Mouse (Mus musculus) lung, adult 2 months (tissue): ENCODE data around the gene Lrrc55. TPM values are rescaled to one million over a fixed set of nuclear protein-coding genes. Genes with fewer than 3 reads are reported as not detected.
"Not testable (repeated sequence)": the region's sequence is repeated elsewhere in the genome, so short reads cannot be mapped to it uniquely, and the experiment has no call there.

Source experiments
- DNase-seq: peaks from one replicate; pipeline ENCODE4 v3.0.0; 2022
- H3K4me1 ChIP-seq: fragments of 200-500 bp; 2 replicates; pipeline ENCODE4 v1.6.1; 2011; ENCODE audit warnings: low read length; ENCODE audit not compliant: control insufficient read depth, insufficient read depth
- H3K4me3 ChIP-seq: fragments of 200-500 bp; replicated peaks from 2 replicates; pipeline ENCODE3; 2011; ENCODE audit warnings: low read depth, mild to moderate bottlenecking, control low read depth, low read length; ENCODE audit errors: extremely low read depth
- CTCF ChIP-seq: fragments of 200-500 bp; IDR thresholded peaks from 2 replicates; pipeline ENCODE4 v1.5.1; 2011; ENCODE audit warnings: mild to moderate bottlenecking, low read length, control low read depth; ENCODE audit not compliant: insufficient read depth
- POLR2A ChIP-seq: fragments of 200-500 bp; IDR thresholded peaks from 2 replicates; pipeline ENCODE4 v1.6.1; 2011; ENCODE audit warnings: low read depth, mild to moderate bottlenecking, control low read depth, low read length, borderline replicate concordance; ENCODE audit errors: extremely low read depth
- WGBS: fragments of 180-500 bp; shearing (Covaris S2); methylation state at CpG from one replicate; pipeline ENCODE4 v1.1.7; 2018; 5-methylcytosine and 5-hydroxymethylcytosine counted together
- polyA plus RNA-seq: library from polyadenylated mRNA; depleted of rRNA; stranded (reverse); fragments of >200 nt; gene quantifications from 2 replicates; pipeline ENCODE4 v1.2.3, GENCODE M21; 2012; rRNA removed

Gene Lrrc55
- 0.14 and 0.21 TPM in 2 replicates for polyA plus RNA-seq

DNA sequence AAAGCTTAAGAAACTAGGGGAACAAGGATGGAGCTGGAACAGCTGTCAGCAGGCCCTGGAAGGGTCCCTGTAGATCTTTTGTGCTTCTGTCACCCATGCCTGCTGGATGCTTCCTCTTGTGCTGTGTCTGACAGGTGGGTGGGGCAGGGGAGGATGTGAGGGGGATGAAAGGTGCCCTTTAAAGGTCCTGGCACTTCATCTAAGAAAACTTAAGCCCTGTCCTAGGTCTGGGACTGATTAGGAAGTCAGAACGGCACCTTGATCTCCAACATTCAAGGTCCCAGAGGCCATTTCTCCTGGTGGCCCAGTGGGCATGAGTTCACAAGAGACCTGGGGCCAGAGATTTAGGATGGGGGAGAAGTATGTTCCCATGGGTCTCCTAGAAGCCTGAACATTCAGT, at the start of gene Lrrc55:
Gene Lrrc55, minus strand, starts transcription at position 297 of the 400 bp plus-strand sequence.
- Histone ChIP-seq H3K4me1 (no peaks in the 10 kb centered on the region), H3K4me3 (no peak within 1 kb of the TSS)
- WGBS, result 91% methylated on average over 1 of the region's 1 CpGs
- TF ChIP-seq POLR2A, result no peak
- no peak for DNase-seq

- 3% methylated on average over 4 of the region's 4 CpGs for WGBS
- H3K4me3 ChIP-seq, result no peak overlapping the region
- peaks cover 2% of the 10 kb centered on the region; the same call in 1 of the 2 replicates for H3K4me1 ChIP-seq
- TF ChIP-seq POLR2A, result no peak
- TF ChIP-seq CTCF, result peak; percentile 99
- peak; percentile 78 for DNase-seq
Observed at GRCm38 (mm10) chr2:85246506-85247082, 49.6 kb upstream of the Lrrc55 start.

- WGBS, result 82% methylated on average over 5 of the region's 5 CpGs
- no peak for TF ChIP-seq CTCF
- TF ChIP-seq POLR2A, result no peak
- Histone ChIP-seq H3K4me1 (peaks cover 2% of the 10 kb centered on the region; the same call in 1 of the 2 replicates), H3K4me3 (no peak overlapping the region)
- DNase-seq, result no peak
Observed at GRCm38 (mm10) chr2:85245737-85246136, 48.7 kb upstream of the Lrrc55 start.

DNA sequence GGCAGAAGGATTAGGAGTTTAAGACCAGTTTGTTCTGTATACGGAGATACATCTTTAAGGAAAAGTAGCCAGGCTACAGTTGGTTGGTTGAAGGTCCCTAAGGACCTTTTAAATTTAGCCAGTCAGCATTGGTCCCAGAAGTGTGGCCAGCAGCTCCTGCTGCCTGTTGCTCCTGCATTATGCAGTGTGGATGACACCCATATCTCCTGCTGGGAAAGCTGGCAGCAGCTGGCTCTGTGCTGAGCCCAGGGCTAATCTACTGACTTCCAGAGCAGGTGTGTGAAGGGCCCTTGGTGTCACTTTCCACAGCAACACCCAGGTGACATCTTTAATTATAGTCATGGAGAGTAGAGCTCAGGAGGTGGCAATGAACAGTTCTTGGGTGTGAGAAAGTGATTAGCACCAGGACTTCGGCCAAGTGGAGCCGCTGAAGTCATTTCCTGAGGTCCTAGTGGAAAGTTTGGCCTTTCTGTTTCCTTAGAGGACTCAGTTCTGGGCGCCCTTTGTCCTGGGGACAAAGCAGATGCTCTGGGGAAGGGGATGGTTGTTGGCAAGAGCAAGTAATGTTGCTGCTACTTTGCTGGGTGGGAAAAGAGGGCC, 41.2 kb upstream of the Lrrc55 start:
- H3K4me1 ChIP-seq, result no peaks in the 10 kb centered on the region; the same call in 1 of the 2 replicates
- 35% methylated on average over 4 of the region's 4 CpGs for WGBS
- no peak for DNase-seq
- no peak for TF ChIP-seq CTCF
- no peak for TF ChIP-seq POLR2A
- no peak overlapping the region for H3K4me3 ChIP-seq

- DNase-seq, H3K4me3 ChIP-seq, H3K4me1 ChIP-seq: not testable (repeated sequence)
- 97% methylated on average over 2 of the region's 2 CpGs for WGBS
Observed at GRCm38 (mm10) chr2:85237231-85237630, 40.2 kb upstream of the Lrrc55 start.

GRCm38 (mm10) chr2:85230771-85231511, 33.9 kb upstream of the Lrrc55 start:
- Histone ChIP-seq H3K4me1 (no peaks in the 10 kb centered on the region), H3K4me3 (no peak overlapping the region)
- 66% methylated on average over 4 of the region's 4 CpGs for WGBS
- TF ChIP-seq CTCF, result no peak
- DNase-seq, result no peak

DNA sequence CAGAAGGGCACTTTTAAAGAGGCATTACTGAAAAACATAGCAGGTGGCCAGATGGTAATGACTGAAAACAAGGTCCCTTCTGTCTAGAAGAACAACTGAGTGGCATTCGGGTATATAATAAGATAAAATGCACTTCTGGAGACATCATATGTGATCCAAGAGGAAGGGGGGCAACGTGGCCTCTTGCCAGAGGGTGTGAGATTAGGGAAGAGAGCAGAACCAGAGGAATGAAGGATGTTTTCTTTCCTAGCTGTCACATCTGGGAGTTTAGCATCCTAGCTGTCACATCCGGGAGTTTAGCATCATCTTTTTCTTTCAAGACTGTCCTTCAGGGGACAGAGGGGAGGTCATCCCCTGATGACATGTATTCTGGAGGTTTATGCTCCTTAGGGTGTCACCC, 32.6 kb upstream of the Lrrc55 start:
- Histone ChIP-seq H3K4me3 (no peak overlapping the region), H3K4me1 (no peaks in the 10 kb centered on the region)
- 59% methylated on average over 3 of the region's 3 CpGs for WGBS
- no peak for DNase-seq
- TF ChIP-seq POLR2A (no peak), CTCF (no peak)

DNA sequence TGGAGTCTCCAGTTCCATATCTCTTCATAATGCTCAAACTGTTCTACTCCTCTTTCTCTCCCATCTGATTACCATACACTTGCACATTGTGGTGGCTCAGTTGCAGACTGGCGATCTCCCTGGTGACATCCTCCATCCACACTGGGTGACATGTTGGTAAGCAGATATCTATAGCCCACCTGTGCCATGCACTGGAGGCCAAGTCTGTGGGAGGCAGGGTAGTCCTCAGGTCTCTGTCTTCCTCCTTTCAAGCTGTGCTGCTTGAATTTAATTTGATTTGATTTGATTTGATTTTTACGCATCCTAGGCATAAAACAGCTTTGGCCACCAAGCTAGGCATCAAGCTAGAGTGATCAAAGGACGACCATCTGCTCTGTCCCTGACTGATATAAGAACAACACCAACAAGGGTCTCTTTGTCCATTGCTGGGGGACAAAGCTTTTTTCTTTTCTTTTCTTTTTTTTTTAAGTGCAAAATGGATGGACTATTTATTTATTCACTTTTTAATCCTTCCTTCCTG, 30.9 kb upstream of the Lrrc55 start:
- no peak for TF ChIP-seq POLR2A

GRCm38 (mm10) chr2:85224221-85225179, 27.5 kb upstream of the Lrrc55 start:
- Histone ChIP-seq H3K4me1 (no peaks in the 10 kb centered on the region), H3K4me3 (no peak overlapping the region)
- WGBS, result 55% methylated on average over 17 of the region's 17 CpGs
- DNase-seq, result no peak
- TF ChIP-seq CTCF (no peak), POLR2A (no peak)

More for the DNA sequence above, 30.9 kb upstream of the Lrrc55 start:
- Histone ChIP-seq H3K4me3 (no peak overlapping the region), H3K4me1 (no peaks in the 10 kb centered on the region)
- 93% methylated on average over 3 of the region's 3 CpGs for WGBS
- DNase-seq, result no peak
